Mouse (Mus musculus) midbrain, embryonic 16.5 days (tissue): ENCODE measurements around the gene Lrrc29. TPM values are rescaled to one million over a fixed set of nuclear protein-coding genes. Genes with fewer than 3 reads are reported as not detected.

ENCODE experiments used
- ATAC-seq: fragments of 200-750 bp; cut with Nextera tagmentation; 2 replicates; pipeline ENCODE4 v1.8.0; 2017; ENCODE audit warnings: moderate TSS enrichment
- H3K27ac ChIP-seq: fragments of 300-500 bp; sonication (generic); 2 replicates; pipeline ENCODE4 v1.5.1; 2014; ENCODE audit warnings: mild to moderate bottlenecking, low read length, mixed read lengths
- H3K27me3 ChIP-seq: fragments of 300-500 bp; sonication (generic); 2 replicates; pipeline ENCODE4 v1.6.1; 2014; ENCODE audit warnings: low read depth, low read length, mixed read lengths; ENCODE audit not compliant: control insufficient read depth, insufficient read depth
- H3K36me3 ChIP-seq: fragments of 300-500 bp; sonication (generic); 2 replicates; pipeline ENCODE4 v1.6.1; 2014; ENCODE audit warnings: mild to moderate bottlenecking, low read length, moderate library complexity, mixed read lengths; ENCODE audit not compliant: control insufficient read depth, insufficient read depth
- H3K4me1 ChIP-seq: fragments of 300-500 bp; sonication (generic); 2 replicates; pipeline ENCODE4 v1.6.1; 2014; ENCODE audit warnings: mild to moderate bottlenecking, low read length, mixed read lengths; ENCODE audit not compliant: control insufficient read depth, insufficient read depth
- H3K4me2 ChIP-seq: fragments of 300-500 bp; sonication (generic); 2 replicates; pipeline ENCODE4 v1.6.1; 2014; ENCODE audit warnings: mild to moderate bottlenecking, low read length, mixed read lengths
- H3K4me3 ChIP-seq: fragments of 300-500 bp; sonication (generic); 2 replicates; pipeline ENCODE4 v1.5.1; 2014; ENCODE audit warnings: low read depth, mild to moderate bottlenecking, low read length, moderate library complexity, mixed read lengths
- H3K9ac ChIP-seq: fragments of 300-500 bp; sonication (generic); 2 replicates; pipeline ENCODE4 v1.6.1; 2014; ENCODE audit warnings: low read depth, low read length, mixed read lengths
- H3K9me3 ChIP-seq: fragments of 300-500 bp; sonication (generic); replicated peaks from 2 replicates; pipeline ENCODE4 v1.6.1; 2014; ENCODE audit warnings: mild to moderate bottlenecking, low read length, mixed read lengths; ENCODE audit not compliant: control insufficient read depth, poor library complexity, severe bottlenecking
- WGBS: fragments of 180-500 bp; shearing (Covaris S2); extraction: QIAGEN DNeasy Blood & Tissue Kit; methylation state at CpG from one replicate; pipeline ENCODE4 v1.1.7; 2014; 5-methylcytosine and 5-hydroxymethylcytosine counted together
- polyA plus RNA-seq: library from polyadenylated mRNA; unstranded; fragments of >200 nt; fragmentation: Nextera tagmentation; extraction: Ambion mirVana; gene quantifications from 2 replicates; pipeline ENCODE4 v1.2.1, GENCODE M21; 2015

Lrrc29 gene
- polyA plus RNA-seq, 1 experiment from 2014 or later = 0.83 TPM

GRCm38 (mm10) chr8:105282239-105282638 is 43.8 kb downstream of the Lrrc29 start:
- no peaks in the 10 kb centered on the region for H3K9me3 ChIP-seq
- no peak for ATAC-seq
- no peak overlapping the region for H3K9ac ChIP-seq
- no peak overlapping the region for H3K27ac ChIP-seq
- WGBS = 88% methylated on average over 4 of the region's 4 CpGs
- H3K4me1 ChIP-seq = peaks cover 21% of the 10 kb centered on the region
- no peak overlapping the region for H3K4me3 ChIP-seq
- no peak overlapping the region for H3K4me2 ChIP-seq
- H3K36me3 ChIP-seq = peaks cover 20% of the 10 kb centered on the region
- H3K27me3 ChIP-seq = peaks cover 7% of the 10 kb centered on the region; the same call in 1 of the 2 replicates

GRCm38 (mm10) chr8:105281821-105282220 is 44.3 kb downstream of the Lrrc29 start:
- H3K9me3 ChIP-seq = no peaks in the 10 kb centered on the region
- no peak overlapping the region for H3K4me3 ChIP-seq
- no peak for ATAC-seq
- no peak overlapping the region for H3K9ac ChIP-seq
- peaks cover 21% of the 10 kb centered on the region for H3K4me1 ChIP-seq
- peaks cover 20% of the 10 kb centered on the region for H3K36me3 ChIP-seq
- no peak overlapping the region for H3K27ac ChIP-seq
- no peak overlapping the region for H3K4me2 ChIP-seq
- 88% methylated on average over 12 of the region's 12 CpGs for WGBS
- peaks cover 11% of the 10 kb centered on the region for H3K27me3 ChIP-seq

- WGBS = 66% methylated on average over 3 of the region's 3 CpGs
- H3K4me1 ChIP-seq = peaks cover 20% of the 10 kb centered on the region
- H3K36me3 ChIP-seq = peaks cover 20% of the 10 kb centered on the region
- no peak overlapping the region for H3K4me3 ChIP-seq
- no peak overlapping the region for H3K4me2 ChIP-seq
- H3K27me3 ChIP-seq = peaks cover 15% of the 10 kb centered on the region
- no peak overlapping the region for H3K9ac ChIP-seq
- no peak overlapping the region for H3K27ac ChIP-seq
- no peak for ATAC-seq
- H3K9me3 ChIP-seq = no peaks in the 10 kb centered on the region
Measured at GRCm38 (mm10) chr8:105280567-105280966, 45.5 kb downstream of the Lrrc29 start.

GRCm38 (mm10) chr8:105278911-105279334 is 47.2 kb downstream of the Lrrc29 start:
- 2% methylated on average over 27 of the region's 28 CpGs for WGBS
- peak overlapping the region; percentile 50 for H3K4me2 ChIP-seq
- H3K4me3 ChIP-seq = peak overlapping the region; percentile 16; the same call in 1 of the 2 replicates
- peak; percentile 49 for ATAC-seq
- no peak overlapping the region for H3K27ac ChIP-seq
- H3K36me3 ChIP-seq = peaks cover 15% of the 10 kb centered on the region
- H3K9ac ChIP-seq = peak overlapping the region; percentile 49; the same call in 1 of the 2 replicates
- peaks cover 30% of the 10 kb centered on the region for H3K27me3 ChIP-seq
- peaks cover 18% of the 10 kb centered on the region for H3K4me1 ChIP-seq
- no peaks in the 10 kb centered on the region for H3K9me3 ChIP-seq

- Histone ChIP-seq H3K36me3 (peaks cover 5% of the 10 kb centered on the region; the same call in 1 of the 2 replicates), H3K9me3 (no peaks in the 10 kb centered on the region), H3K9ac (peak overlapping the region; percentile 70), H3K4me1 (peaks cover 18% of the 10 kb centered on the region), H3K27ac (0 out of 2 replicates have a peak overlapping the region, but pooled peaks have one; percentile 33), H3K4me3 (peak overlapping the region; percentile 55), H3K27me3 (peaks cover 50% of the 10 kb centered on the region), H3K4me2 (peak overlapping the region; percentile 96)
- ATAC-seq = peak; percentile 70
- 2% methylated on average over 29 of the region's 30 CpGs for WGBS
Measured at GRCm38 (mm10) chr8:105276292-105277120, 49.6 kb downstream of the Lrrc29 start.

- H3K4me2 ChIP-seq = peak within 1 kb of the TSS; percentile 96
- no peaks in the 10 kb centered on the region for H3K9me3 ChIP-seq
- 5% methylated on average over 10 of the region's 10 CpGs for WGBS
- H3K4me3 ChIP-seq = peak within 1 kb of the TSS; percentile 55
- ATAC-seq = no peak
- H3K27me3 ChIP-seq = peaks cover 57% of the 10 kb centered on the region
- peak within 1 kb of the TSS; percentile 70 for H3K9ac ChIP-seq
- H3K27ac ChIP-seq = 0 out of 2 replicates have a peak within 1 kb of the TSS, but pooled peaks have one; percentile 33
- H3K4me1 ChIP-seq = peaks cover 18% of the 10 kb centered on the region
- 0 out of 2 replicates have a peak, but pooled peaks cover 3% of the 10 kb centered on the region for H3K36me3 ChIP-seq
Measured at GRCm38 (mm10) chr8:105275840-105276239, 50.2 kb downstream of the Lrrc29 start, which contains the start of gene Nol3. Nol3 (plus strand) TSS chr8:105276140.

- peak overlapping the region; percentile 96 for H3K4me2 ChIP-seq
- no peak for ATAC-seq
- 0 out of 2 replicates have a peak overlapping the region, but pooled peaks have one; percentile 70 for H3K9ac ChIP-seq
- H3K36me3 ChIP-seq = 0 out of 2 replicates have a peak, but pooled peaks cover 3% of the 10 kb centered on the region
- no peak overlapping the region for H3K27ac ChIP-seq
- no peaks in the 10 kb centered on the region for H3K9me3 ChIP-seq
- 10% methylated on average over 10 of the region's 11 CpGs for WGBS
- peak overlapping the region; percentile 55; the same call in 1 of the 2 replicates for H3K4me3 ChIP-seq
- peaks cover 62% of the 10 kb centered on the region for H3K27me3 ChIP-seq
- H3K4me1 ChIP-seq = peaks cover 23% of the 10 kb centered on the region
Measured at GRCm38 (mm10) chr8:105275387-105275786, 50.7 kb downstream of the Lrrc29 start.

GRCm38 (mm10) chr8:105270916-105271186 is 55.2 kb downstream of the Lrrc29 start:
- no peaks in the 10 kb centered on the region for H3K9me3 ChIP-seq

More at GRCm38 (mm10) chr8:105270916-105271186, 55.2 kb downstream of the Lrrc29 start:
- H3K4me3 ChIP-seq = peak overlapping the region; percentile 8
- H3K36me3 ChIP-seq = no peaks in the 10 kb centered on the region
- H3K4me2 ChIP-seq = peak overlapping the region; percentile 33
- H3K27ac ChIP-seq = no peak overlapping the region
- peaks cover 85% of the 10 kb centered on the region for H3K27me3 ChIP-seq
- peaks cover 26% of the 10 kb centered on the region for H3K4me1 ChIP-seq
- H3K9ac ChIP-seq = peak overlapping the region; percentile 17; the same call in 1 of the 2 replicates
- ATAC-seq = no peak
- 0% methylated on average over 11 of the region's 11 CpGs for WGBS
